Mouse (Mus musculus) NIH3T3 (cell line): ENCODE measurements at regions not wholly inside any gene's neighbourhood (a gene's known extent, or its start where the extent isn't known, plus 50 kb on each side); places are given as distances from the start of the nearest gene placed in this dataset.
A peak's percentile ranks its signal among the peaks of the same experiment; 100 is the strongest.

Experiments used
- DNase-seq: peaks from one replicate; pipeline ENCODE4 v3.0.0-alpha.2; 2012; ENCODE audit warnings: low read depth

GRCm38 (mm10) chr5:64609378-64610087 is 193.7 kb upstream of the Klf3 start:
- no peak for DNase-seq

DNA sequence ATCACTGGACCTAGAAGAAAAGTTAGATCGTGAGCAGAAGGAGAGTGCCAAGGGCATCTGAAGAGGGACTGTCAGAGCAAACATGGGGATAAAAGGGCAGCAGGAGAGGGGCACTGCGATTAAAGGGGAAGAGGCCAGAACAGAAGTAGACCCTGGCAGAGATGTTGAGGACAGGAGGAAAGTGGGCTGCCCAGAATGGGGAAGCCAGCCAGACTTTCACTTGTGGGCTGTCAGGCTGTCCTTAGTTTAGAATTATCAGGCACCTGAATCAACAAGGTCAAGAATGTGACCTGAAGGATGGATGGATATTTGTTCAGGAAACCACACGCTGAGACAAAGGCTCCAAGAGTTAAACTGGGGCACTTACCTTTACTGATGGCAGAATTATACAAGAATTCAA is 193.0 kb upstream of the Klf3 start:
- DNase-seq, result no peak

DNA sequence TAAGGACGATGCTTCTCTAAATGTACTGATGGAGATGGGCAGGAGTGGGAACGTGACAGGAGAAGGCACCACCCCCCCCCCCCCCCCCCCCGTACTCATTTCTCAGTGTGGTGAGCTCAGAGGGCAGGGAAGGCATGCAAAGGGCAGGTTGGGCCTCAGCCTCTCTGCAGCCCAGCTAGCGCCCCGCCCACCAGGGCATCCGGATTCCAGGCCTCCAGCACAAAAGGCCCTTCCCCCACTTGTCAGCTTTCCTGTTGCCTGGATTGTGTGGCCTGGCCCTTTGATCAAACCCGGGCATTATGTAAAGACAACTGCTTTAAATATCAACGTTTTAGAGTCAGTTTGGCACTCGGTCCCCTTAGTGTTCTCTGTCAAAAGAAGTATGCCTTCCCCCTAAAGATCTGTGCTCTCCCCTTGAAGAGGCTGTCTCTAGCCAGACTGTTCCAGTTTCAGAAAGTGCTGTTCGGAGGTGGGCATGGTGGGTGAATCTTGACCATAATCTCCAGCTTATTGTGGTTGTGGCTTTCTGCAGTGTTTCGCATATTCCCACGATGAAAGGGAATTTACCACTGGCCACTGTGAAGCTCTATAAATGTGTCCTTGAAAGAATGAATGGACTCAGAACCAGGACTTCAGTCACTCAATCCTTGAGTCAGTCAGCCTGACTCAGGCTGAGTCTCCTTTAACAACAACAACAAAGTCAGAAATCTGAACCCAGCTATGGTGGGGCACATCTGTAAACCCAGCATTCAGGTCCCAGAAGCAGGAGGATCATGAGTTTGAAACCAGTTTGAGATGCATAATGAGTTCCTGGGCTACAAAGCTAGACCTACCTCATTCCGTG is 192.4 kb upstream of the Klf3 start:
- peak; percentile 86 for DNase-seq

DNA sequence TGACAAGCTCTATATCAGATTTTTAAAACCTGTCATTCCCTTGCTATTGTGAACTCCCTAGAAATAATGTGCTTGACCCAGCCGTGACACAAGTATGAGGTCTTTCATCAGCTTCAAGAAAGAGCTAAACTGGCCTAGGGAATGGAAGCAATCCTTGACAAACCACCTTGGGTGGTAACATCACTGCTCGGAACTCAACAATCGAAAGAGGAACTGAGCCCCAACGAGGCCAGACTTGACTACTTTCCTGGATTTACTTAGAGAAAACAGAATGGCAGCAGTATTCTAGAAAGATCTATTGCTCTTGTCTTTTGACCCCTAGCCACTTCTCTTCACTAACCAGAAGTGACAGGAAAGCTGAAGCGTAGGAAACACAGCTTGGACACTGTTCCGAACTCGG is 191.2 kb upstream of the Klf3 start:
- no peak for DNase-seq

DNA sequence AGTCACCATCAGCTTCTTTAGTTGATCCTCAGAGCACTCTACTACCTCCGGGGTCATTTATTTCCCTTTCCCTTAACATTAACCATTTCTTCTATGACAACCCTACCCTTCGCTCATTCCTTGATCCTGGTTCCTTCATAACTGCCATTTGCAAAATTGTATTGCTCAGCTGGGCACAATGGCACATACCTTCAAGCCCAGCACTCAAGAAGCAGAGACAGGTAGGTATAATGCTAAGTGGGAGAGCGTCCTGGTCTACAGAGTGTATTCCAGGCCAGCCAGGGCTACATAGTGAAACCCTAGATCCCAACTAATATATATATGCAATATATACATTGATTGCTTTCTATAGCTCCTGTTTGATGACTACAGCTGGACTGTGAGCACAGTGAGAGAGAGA is 189.5 kb upstream of the Klf3 start:
- no peak for DNase-seq

- DNase-seq, result no peak
These were observed 185.1 kb upstream of the Klf3 start for GRCm38 (mm10) chr5:64618126-64618525.

GRCm38 (mm10) chr5:64619752-64620151 is 183.4 kb upstream of the Klf3 start:
- no peak for DNase-seq

DNA sequence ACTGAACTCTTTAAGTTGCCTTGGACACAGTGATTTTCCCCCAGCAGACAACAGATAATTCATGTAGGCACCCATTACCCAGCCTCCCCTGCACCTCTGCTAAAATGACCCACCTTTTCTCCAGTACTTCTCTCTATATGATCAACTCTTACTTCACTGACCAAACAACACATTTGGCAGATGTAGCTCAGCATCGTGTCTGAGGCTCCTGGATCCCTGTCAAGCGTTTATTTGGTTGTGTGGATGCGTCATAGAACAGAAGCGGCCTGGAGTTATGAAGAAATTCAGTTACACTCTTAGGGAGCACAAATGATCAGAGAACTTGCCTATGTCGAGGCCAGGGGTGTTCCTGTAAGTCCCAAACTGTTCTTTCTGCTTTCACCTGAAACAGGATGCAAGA is 182.5 kb upstream of the Klf3 start:
- peak; percentile 56 for DNase-seq

DNA sequence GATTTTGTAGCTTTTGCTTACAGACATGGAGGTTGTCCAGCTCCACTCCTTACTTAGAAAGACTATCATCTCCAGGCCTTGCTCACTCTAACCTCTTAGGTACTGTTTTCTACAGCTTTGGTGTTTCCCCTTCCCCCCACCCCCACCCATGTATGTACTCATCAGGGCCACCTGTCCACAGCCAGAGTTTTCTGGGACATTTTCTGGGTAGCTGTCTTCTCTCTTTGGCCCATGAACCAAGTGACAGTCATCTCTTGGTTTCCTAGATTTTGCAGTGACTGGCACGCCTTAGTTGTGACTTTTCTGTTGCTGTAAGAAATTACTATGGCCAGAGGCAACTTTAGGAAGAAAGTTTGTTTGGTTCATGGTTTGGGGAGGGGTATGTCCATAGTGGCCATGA is 181.8 kb upstream of the Klf3 start:
- DNase-seq, result no peak

DNA sequence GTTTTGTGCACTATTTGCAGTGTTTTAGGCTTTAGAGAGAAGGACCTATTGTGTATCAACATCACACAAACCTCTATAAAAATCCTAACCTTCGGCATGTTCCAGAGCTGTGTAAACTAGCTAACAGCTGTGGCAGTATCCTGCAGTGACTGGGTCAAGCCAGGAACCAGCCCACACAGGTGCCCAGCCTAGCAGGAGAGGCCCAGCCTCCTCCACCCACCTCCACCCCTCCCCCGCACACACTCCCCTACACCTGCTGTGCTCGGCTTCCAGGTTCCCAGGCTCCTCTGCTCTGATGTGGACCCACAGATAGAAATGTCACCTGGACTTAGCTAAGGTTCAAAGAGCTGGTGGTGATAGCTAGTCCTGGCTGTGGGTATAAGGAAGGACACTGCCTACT is 179.5 kb upstream of the Klf3 start:
- no peak for DNase-seq

- DNase-seq, result no peak
These were observed 179.0 kb upstream of the Klf3 start for GRCm38 (mm10) chr5:64624205-64624604.

DNA sequence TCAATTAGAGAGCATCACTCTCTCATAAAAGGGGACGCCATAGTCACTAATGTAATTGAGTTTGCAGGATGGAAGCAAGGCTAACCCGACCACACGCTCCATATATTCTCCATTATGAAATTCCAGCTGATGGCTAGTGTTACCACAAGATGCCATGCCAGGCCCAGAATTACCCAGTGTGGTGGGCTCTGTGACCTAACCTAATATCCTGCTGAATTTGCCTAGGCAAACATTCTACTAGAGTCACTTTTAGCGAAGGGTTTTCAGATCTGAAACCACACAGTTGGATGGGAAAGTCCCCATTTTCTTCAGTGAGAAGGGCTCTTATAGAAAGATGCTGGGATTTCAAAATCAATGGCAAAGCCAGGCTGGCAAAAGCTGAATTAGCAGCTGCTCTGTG is 177.8 kb upstream of the Klf3 start:
- DNase-seq, result no peak

DNA sequence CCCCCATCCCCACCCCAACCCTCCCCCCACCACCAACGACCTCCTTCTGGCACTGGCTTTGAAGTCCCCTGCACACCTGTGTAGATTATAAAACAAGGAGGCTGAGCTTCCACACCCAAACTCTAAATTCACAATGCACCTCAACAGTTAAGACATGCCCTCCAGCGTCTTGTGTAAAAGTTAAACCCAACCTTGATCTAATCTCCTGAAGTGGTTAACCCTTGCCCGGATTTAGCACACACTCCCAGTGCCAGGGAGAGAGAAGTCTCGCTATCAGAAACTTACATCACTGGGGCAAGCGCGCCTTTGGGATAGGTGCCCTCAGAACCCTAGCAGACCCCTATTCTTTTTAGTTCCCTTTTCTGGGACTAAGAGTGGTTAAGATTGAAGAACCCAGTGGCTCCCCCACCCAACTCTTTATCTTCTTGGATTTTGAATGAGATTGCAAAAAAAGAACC is 177.3 kb upstream of the Klf3 start:
- no peak for DNase-seq

- DNase-seq, result no peak
These were observed 176.8 kb upstream of the Klf3 start for GRCm38 (mm10) chr5:64626351-64626750.

DNA sequence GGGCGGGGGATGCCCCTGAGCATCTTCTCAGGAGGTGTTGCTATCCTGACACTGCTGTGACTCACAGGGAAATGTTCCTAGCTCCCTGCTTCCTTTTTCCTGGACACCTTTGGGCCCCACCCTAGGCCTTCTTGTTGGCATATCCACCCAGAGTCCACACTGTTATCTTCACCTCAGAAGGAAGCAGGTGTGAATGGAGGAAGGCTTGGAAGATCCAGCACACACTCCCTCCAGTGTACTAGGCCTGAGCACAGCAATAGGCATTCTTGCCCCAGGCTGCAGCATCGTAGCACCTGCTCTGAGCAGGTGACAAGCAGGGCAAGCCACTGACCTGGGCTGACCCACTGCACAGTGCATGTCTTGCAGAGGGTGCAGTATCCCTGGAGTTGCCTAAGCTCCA is 172.6 kb upstream of the Klf3 start:
- no peak for DNase-seq

DNA sequence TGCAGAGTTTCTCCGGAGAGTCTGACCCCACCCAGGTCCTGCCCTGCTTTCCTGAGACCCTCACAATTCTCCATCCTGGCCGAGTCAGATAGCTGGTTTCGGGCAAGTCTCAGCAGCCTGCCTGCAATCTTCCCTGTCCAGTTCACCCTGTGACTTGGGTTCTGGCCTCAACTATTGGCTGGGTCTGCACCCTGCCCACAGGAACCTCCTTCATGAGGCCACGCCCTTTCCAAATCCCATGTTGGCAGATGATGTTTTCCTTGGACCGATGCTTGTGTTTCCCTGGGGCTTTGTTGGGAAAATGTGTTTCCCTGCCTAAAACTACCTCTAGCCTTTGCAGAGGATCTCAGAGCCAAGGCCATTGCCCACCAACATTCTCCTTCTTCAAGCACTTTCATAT is 171.0 kb upstream of the Klf3 start:
- DNase-seq, result peak; percentile 19

DNA sequence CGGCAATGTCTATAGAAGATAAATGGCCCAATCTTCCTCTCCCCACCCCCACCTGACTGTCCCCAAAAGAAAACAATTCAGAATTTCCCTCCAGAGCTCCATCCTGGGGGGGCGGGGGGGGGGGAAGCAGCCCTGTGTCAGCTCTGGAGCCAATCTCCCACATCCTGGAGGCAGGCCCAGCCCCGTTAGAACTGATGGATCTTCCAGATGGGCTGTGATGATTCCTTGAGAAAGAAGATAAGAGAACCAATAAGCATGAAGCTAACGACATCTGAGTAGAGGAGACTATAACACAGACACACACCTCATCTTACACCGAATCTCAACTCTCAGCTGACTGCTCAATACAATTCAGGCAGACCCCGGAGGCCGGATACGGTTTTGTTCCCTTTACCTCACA is 169.2 kb upstream of the Klf3 start:
- DNase-seq, result no peak

DNA sequence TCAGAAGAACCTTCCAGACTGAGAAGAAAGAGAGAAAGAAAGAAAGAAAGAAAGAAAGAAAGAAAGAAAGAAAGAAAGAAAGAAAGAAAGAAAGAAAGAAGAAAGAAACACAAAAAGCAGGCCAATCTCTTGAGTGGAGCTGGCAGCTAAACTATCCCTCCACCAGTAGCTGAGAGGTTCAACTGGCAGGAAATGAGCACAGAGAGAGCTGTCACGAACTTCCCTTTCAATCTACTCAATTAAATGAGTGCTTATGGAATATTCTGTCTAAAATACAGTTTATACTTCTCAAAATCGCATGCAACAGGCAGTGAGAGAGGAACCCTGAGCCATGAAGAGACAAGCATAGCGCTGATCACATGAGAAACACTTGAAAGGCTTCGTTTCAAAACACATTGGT is 168.5 kb upstream of the Klf3 start:
- no peak for DNase-seq

- DNase-seq, result no peak
These were observed 166.9 kb upstream of the Klf3 start for GRCm38 (mm10) chr5:64636301-64636700.

- DNase-seq, result no peak
These were observed 159.6 kb upstream of the Klf3 start for GRCm38 (mm10) chr5:64643584-64643983.

GRCm38 (mm10) chr5:64647417-64648125 is 155.6 kb upstream of the Klf3 start:
- DNase-seq, result no peak

DNA sequence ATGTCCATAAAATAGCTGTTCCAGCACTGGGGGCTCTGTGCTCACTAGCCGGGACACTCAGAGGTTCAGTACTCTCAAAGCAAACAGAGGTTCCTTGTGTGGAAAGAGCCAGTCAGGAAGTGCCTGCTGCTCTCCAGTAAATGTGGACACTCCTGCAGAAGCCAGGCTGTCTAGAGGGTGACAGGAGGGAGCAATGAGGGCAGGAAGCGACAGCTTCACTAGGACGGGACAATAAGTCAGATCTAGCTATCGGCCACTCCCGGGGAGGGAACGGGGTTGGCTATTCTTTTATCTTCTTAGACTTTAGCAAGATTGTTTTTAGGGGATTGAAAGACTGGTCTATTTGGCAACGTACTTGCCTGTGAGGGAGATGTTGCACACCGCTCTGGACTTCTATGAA is 154.7 kb upstream of the Klf3 start:
- DNase-seq, result no peak

DNA sequence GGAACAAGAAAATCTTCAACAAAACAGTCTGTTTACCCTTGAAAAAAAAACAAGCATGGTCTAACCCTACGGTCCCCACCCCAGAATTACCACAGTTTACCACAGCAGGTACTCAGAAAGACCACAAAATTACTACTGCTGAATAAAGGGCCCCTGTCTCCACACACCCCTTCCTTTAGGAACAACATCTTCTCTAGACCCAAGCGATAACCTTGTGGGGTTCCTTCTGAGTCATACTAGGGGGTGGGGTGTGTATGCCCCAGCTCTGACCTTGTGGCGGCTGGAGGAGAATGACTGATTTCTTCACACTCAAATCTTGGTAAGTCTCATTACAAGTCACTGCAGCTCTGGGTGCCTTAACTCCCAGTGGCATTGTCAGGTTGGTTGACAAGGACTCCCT is 151.8 kb upstream of the Klf3 start:
- DNase-seq, result no peak
